Mouse (Mus musculus) liver, adult 2 months (tissue): ENCODE data around the gene Gm12184. TPM values are rescaled to one million over a fixed set of nuclear protein-coding genes. Genes with fewer than 3 reads are reported as not detected.
"Not testable (repeated sequence)": the region's sequence is repeated elsewhere in the genome, so short reads cannot be mapped to it uniquely, and the experiment has no call there.

Experiments used
- DNase-seq: peaks from one replicate; pipeline ENCODE4 v3.0.0-alpha.2; 2011; ENCODE audit warnings: low read depth, low spot score; ENCODE audit errors: extremely low read depth
- H3K27ac ChIP-seq: fragments of 200-500 bp; replicated peaks from 2 replicates; pipeline ENCODE4 v1.5.1; 2012; ENCODE audit warnings: low read depth, mild to moderate bottlenecking, control low read depth, inconsistent platforms, low read length; ENCODE audit not compliant: insufficient read depth
- H3K27me3 ChIP-seq: fragments of 200-500 bp; 2 replicates; pipeline ENCODE4 v1.6.1; 2012; ENCODE audit warnings: mild to moderate bottlenecking, moderate library complexity, low read length, inconsistent platforms; ENCODE audit not compliant: control insufficient read depth, insufficient read depth
- H3K36me3 ChIP-seq: fragments of 200-500 bp; 2 replicates; pipeline ENCODE4 v1.6.1; 2012; ENCODE audit warnings: low read length, inconsistent platforms; ENCODE audit not compliant: control insufficient read depth, insufficient read depth
- H3K4me1 ChIP-seq: fragments of 200-500 bp; 2 replicates; pipeline ENCODE4 v1.6.1; 2011; ENCODE audit warnings: low read length; ENCODE audit not compliant: control insufficient read depth, insufficient read depth
- H3K4me3 ChIP-seq: fragments of 200-500 bp; 2 replicates; pipeline ENCODE4 v1.5.1; 2011; ENCODE audit warnings: low read depth, mild to moderate bottlenecking, control low read depth, low read length, moderate library complexity; ENCODE audit not compliant: insufficient read depth
- H3K79me2 ChIP-seq: fragments of 200-500 bp; 2 replicates; pipeline ENCODE4 v1.6.1; 2012; ENCODE audit warnings: inconsistent platforms, mild to moderate bottlenecking, low read length, moderate library complexity; ENCODE audit not compliant: control insufficient read depth, insufficient read depth
- H3K9ac ChIP-seq: fragments of 200-500 bp; 2 replicates; pipeline ENCODE4 v1.6.1; 2012; ENCODE audit warnings: low read depth, mild to moderate bottlenecking, control low read depth, inconsistent platforms, low read length
- CTCF ChIP-seq: fragments of 200-500 bp; IDR thresholded peaks from 2 replicates; pipeline ENCODE4 v1.5.1; 2011; ENCODE audit warnings: low read depth, low read length, control low read depth
- POLR2A ChIP-seq: fragments of 200-500 bp; IDR thresholded peaks from 2 replicates; pipeline ENCODE4 v1.6.1; 2011; ENCODE audit warnings: low read length, control low read depth; ENCODE audit not compliant: insufficient read depth; ENCODE audit errors: extremely low read depth
- WGBS: fragments of 180-500 bp; shearing (Covaris S2); methylation state at CpG from one replicate; pipeline ENCODE4 v1.1.7; 2018; 5-methylcytosine and 5-hydroxymethylcytosine counted together
- polyA plus RNA-seq: library from polyadenylated mRNA; depleted of rRNA; stranded (reverse); fragments of >200 nt; gene quantifications from 2 replicates; pipeline ENCODE4 v1.2.3, GENCODE M21; 2012; rRNA removed
- total RNA-seq: library from RNA; depleted of rRNA; stranded (reverse); fragments of >200 nt; gene quantifications from 2 replicates; pipeline ENCODE4 v1.2.3, GENCODE M21; 2014; rRNA removed

The Gm12184 gene
- total RNA-seq = 1.5 and 2.0 TPM in 2 replicates
- polyA plus RNA-seq = 5.5 and 5.8 TPM in 2 replicates

DNA sequence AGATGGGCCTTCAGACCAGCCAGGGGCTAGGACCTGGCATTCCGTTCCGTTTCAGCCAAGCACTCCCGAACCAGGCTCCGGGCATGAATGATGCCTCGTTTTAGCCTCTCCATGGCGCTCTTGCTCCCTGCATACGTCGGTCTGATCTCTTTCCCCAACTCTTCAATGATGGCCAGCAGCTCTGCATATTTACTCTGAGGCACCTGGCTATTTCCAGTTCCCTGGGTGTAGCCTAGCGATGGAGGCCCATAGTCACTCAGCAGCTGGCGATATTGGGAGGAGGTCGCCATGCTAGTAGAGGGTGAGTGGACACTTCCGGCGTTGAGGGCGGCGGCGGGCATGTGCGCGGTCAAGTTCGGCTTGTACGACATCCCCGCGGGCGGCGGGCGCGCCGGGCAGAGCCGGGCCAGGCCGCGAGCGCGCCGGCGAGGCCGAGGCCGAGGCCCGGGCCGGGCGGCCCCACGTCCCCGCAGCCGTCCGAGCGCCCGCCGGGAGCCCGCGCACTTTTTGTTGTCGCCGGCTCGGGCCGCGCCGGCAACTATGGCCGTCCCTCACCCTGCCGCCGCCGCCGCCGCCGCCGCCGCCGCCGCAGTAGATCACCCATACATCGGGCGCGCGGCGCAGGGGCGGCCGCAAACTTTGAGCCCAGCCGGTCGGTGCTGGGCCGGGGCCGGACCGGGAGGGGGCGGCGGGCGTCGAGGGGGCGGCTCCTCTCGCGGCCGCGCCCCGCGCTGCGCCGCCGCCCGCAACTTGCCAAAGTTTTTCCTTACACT lies at the start of gene Gm12184, which contains the start of gene Trim7:
Gene Gm12184 (minus strand): TSS at position 677 of the 773 bp plus-strand sequence.
Gene Trim7 (plus strand): TSS at position 162 of the 773 bp plus-strand sequence.
- H3K4me1 ChIP-seq, H3K79me2 ChIP-seq, H3K27me3 ChIP-seq, H3K36me3 ChIP-seq, DNase-seq: not testable (repeated sequence)
- WGBS = 3% methylated on average over 63 of the region's 92 CpGs
- 0 out of 2 replicates have a peak within 1 kb of the TSS, but pooled peaks have one; percentile 42 for H3K27ac ChIP-seq
- peak within 1 kb of the TSS; percentile 76 for H3K9ac ChIP-seq
- H3K4me3 ChIP-seq = peak within 1 kb of the TSS; percentile 52

DNA sequence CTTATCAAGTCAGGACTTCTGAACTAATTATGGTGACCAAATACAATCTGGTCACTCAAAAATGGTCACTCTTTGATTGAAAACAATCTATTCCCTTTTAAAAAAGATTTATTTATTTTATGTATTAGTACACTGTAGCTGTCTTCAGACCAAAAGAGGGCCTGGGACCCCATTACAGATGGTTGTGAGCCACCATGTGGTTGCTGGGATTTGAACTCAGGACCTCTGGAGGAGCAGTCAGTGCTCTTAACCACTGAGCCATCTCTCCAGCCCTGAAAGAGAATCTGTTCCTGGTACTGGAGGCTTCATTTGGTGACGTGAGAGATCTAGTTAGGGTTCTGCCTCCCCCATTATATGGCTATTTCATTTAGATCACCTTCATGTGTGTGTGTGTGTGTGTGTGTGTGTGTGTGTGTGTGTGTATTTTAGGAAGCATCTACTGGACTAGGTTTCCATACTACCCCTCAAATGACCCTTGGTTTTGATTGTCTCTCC lies 48.9 kb upstream of the Gm12184 start:
- not testable (repeated sequence) for H3K9ac ChIP-seq, H3K4me3 ChIP-seq, H3K27me3 ChIP-seq, DNase-seq, H3K27ac ChIP-seq, H3K36me3 ChIP-seq, H3K79me2 ChIP-seq
- 90% methylated on average over 1 of the region's 1 CpGs for WGBS
- H3K4me1 ChIP-seq = peaks cover 12% of the 10 kb centered on the region

DNA sequence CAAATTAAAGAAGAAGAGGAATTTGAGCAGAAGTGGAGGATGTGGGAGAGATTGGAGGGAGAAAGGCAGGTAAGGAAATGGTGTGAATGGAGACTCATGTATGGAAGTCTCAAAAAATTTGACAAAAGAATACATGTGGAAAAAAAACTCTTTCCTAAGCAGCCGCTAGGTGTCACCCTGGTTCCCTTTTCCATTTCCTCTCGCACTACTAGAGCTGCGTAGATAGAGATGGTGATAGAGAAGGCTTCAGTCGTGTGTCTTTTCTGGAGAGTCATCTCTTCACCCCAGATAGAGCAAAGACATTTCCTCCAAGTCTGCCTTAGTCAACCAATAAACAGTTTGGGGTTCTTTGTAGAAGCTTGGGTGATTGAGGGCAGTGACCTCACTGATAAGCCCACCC lies 48.0 kb upstream of the Gm12184 start:
- peak; percentile 43 for DNase-seq
- peak overlapping the region; percentile 21; the same call in 1 of the 2 replicates for H3K9ac ChIP-seq
- no peaks in the 10 kb centered on the region for H3K27me3 ChIP-seq
- no peak overlapping the region for H3K4me3 ChIP-seq
- peak; percentile 47 for TF ChIP-seq CTCF
- no peak for TF ChIP-seq POLR2A
- WGBS = 2% methylated on average over 4 of the region's 4 CpGs
- peaks cover 14% of the 10 kb centered on the region for H3K4me1 ChIP-seq
- no peak overlapping the region for H3K27ac ChIP-seq
- peaks cover 3% of the 10 kb centered on the region; the same call in 1 of the 2 replicates for H3K36me3 ChIP-seq
- peaks cover under 1% of the 10 kb centered on the region; the same call in 1 of the 2 replicates for H3K79me2 ChIP-seq

DNA sequence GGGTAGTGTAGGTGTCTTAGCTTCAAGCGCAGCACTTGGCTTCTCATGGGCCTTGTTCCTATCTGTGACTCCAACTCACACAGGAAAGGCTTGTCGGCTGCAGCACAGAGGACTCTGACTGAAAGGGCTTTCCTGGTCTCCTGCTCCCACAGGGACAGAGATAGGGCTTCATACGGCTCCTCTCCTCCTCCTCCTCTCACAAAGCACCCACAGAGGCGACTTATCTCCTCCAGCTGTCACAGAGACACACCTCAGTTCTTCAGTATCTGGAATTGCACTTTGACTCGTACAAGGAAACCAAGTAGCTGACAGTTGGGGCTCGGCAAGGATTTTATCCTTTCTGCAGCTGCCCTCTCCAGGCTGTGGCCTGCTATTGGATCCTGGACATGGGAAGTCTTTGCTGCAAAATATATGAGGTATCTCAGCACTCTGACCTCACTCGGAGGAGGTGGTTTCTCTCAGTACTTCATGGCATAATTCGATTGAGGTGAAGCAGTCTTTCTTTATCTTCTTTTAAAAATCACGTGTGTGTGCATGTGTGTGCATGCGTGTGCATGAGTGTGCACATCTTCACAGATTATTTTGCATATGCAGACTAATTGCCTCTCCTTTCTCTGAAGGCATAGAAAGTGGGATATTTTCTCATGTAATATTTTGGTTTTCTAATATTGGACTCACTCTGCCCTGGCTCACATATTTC lies 47.3 kb upstream of the Gm12184 start:
- H3K27ac ChIP-seq = peak overlapping the region; percentile 96
- H3K4me1 ChIP-seq = peaks cover 20% of the 10 kb centered on the region
- H3K36me3 ChIP-seq = peaks cover 3% of the 10 kb centered on the region; the same call in 1 of the 2 replicates
- no peak overlapping the region for H3K4me3 ChIP-seq
- H3K27me3 ChIP-seq = no peaks in the 10 kb centered on the region
- peaks cover 3% of the 10 kb centered on the region; the same call in 1 of the 2 replicates for H3K79me2 ChIP-seq
- no peak for DNase-seq
- H3K9ac ChIP-seq = 0 out of 2 replicates have a peak overlapping the region, but pooled peaks have one; percentile 32
- TF ChIP-seq POLR2A (no peak), CTCF (no peak)
- 30% methylated on average over 10 of the region's 10 CpGs for WGBS

DNA sequence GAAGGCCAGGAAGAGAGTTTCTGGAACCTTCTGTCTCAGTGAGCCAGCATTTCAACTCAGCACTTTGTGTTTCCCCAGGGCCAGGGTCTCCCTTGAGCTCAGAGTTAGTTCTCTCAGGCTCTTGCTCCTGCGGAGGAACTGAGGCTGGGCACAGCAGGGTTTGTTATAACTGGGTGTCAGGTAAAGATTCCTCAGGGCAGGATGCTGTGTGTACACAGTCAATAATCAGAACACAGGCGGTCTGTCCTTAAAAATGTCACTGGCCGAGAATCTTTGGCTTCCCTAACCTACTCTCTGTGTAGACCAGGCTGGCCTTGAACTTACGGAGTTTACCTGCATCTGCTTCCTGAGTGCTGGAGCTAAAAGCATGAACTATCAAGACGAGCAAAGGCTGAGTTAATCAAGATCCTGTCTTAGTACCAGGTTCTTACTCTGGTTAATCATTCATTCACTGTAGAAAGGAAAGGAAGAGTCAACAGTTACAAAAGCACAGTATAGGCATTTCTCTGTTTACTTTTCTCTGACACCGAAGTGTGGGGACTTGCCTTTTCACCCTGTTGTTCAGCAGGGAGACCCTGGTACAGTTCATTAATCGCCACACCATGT lies 46.3 kb upstream of the Gm12184 start:
- H3K4me1 ChIP-seq = peaks cover 22% of the 10 kb centered on the region
- DNase-seq = peak; percentile 83
- peak overlapping the region; percentile 96 for H3K27ac ChIP-seq
- 17% methylated on average over 7 of the region's 7 CpGs for WGBS
- H3K9ac ChIP-seq = peak overlapping the region; percentile 92
- H3K4me3 ChIP-seq = peak overlapping the region; percentile 70; the same call in 1 of the 2 replicates
- H3K79me2 ChIP-seq = peaks cover 3% of the 10 kb centered on the region; the same call in 1 of the 2 replicates
- no peaks in the 10 kb centered on the region for H3K27me3 ChIP-seq
- peaks cover 3% of the 10 kb centered on the region; the same call in 1 of the 2 replicates for H3K36me3 ChIP-seq
- no peak for TF ChIP-seq POLR2A
- no peak for TF ChIP-seq CTCF
